Mouse (Mus musculus) forebrain, embryonic 11.5 days (tissue): ENCODE measurements around the gene Slc35b2. TPM values are rescaled to one million over a fixed set of nuclear protein-coding genes. Genes with fewer than 3 reads are reported as not detected.

Experiments
- ATAC-seq: fragments of 200-750 bp; cut with Nextera tagmentation; replicated peaks from 2 replicates; pipeline ENCODE4 v1.8.0; 2017; ENCODE audit warnings: moderate TSS enrichment; ENCODE audit not compliant: low FRiP score
- DNase-seq: peaks from one replicate; pipeline ENCODE4 v3.0.0-alpha.2; 2017; ENCODE audit warnings: low spot score
- H3K27ac ChIP-seq: fragments of 300-500 bp; sonication (generic); 2 replicates; pipeline ENCODE4 v1.5.1; 2014; ENCODE audit warnings: low read depth, low read length
- H3K27me3 ChIP-seq: fragments of 300-500 bp; sonication (generic); 2 replicates; pipeline ENCODE4 v1.6.1; 2014; ENCODE audit warnings: mild to moderate bottlenecking, low read length, mixed read lengths; ENCODE audit not compliant: control insufficient read depth, insufficient read depth
- H3K36me3 ChIP-seq: fragments of 300-500 bp; sonication (generic); 2 replicates; pipeline ENCODE4 v1.6.1; 2014; ENCODE audit warnings: mild to moderate bottlenecking, low read length, moderate library complexity, mixed read lengths; ENCODE audit not compliant: control insufficient read depth, insufficient read depth
- H3K4me1 ChIP-seq: fragments of 300-500 bp; sonication (generic); replicated peaks from 2 replicates; pipeline ENCODE4 v1.6.1; 2014; ENCODE audit warnings: low read length, mixed read lengths; ENCODE audit not compliant: control insufficient read depth, insufficient read depth
- H3K4me2 ChIP-seq: fragments of 300-500 bp; sonication (generic); 2 replicates; pipeline ENCODE4 v1.6.1; 2014; ENCODE audit warnings: low read depth, mild to moderate bottlenecking, low read length, moderate library complexity, mixed read lengths; ENCODE audit not compliant: severe bottlenecking
- H3K4me3 ChIP-seq: fragments of 300-500 bp; sonication (generic); 2 replicates; pipeline ENCODE4 v1.5.1; 2014; ENCODE audit warnings: low read depth, low read length
- H3K9ac ChIP-seq: fragments of 300-500 bp; sonication (generic); 2 replicates; pipeline ENCODE4 v1.6.1; 2014; ENCODE audit warnings: low read length
- H3K9me3 ChIP-seq: fragments of 300-500 bp; sonication (generic); 2 replicates; pipeline ENCODE4 v1.6.1; 2016; ENCODE audit warnings: low read length, mixed read lengths; ENCODE audit not compliant: control insufficient read depth
- WGBS: fragments of 180-500 bp; shearing (Covaris S2); extraction: QIAGEN DNeasy Blood & Tissue Kit; methylation state at CpG from one replicate; pipeline ENCODE4 v1.1.7; 2014; 5-methylcytosine and 5-hydroxymethylcytosine counted together
- polyA plus RNA-seq: library from polyadenylated mRNA; unstranded; fragments of >200 nt; fragmentation: Nextera tagmentation; extraction: Ambion mirVana; gene quantifications from 2 replicates; pipeline ENCODE4 v1.2.1, GENCODE M21; 2014

Gene Slc35b2
- polyA plus RNA-seq, 1 experiment from 2014 or later = 103 TPM

- 90% methylated on average over 7 of the region's 7 CpGs for WGBS
- no peaks in the 10 kb centered on the region for H3K27me3 ChIP-seq
- H3K36me3 ChIP-seq = no peaks in the 10 kb centered on the region
- no peak overlapping the region for H3K27ac ChIP-seq
- H3K9me3 ChIP-seq = no peaks in the 10 kb centered on the region
- no peak for DNase-seq
- H3K9ac ChIP-seq = no peak overlapping the region
- no peaks in the 10 kb centered on the region for H3K4me1 ChIP-seq
- ATAC-seq = no peak
- H3K4me2 ChIP-seq = no peak overlapping the region
- H3K4me3 ChIP-seq = no peak overlapping the region
Measured at GRCm38 (mm10) chr17:45612921-45613320, 49.2 kb downstream of the Slc35b2 start.

GRCm38 (mm10) chr17:45616046-45616650 is 52.5 kb downstream of the Slc35b2 start:
- H3K27ac ChIP-seq = no peak overlapping the region
- H3K4me3 ChIP-seq = no peak overlapping the region
- no peak overlapping the region for H3K9ac ChIP-seq
- H3K4me2 ChIP-seq = no peak overlapping the region
- WGBS = 67% methylated on average over 4 of the region's 4 CpGs
- DNase-seq = no peak
- H3K4me1 ChIP-seq = no peaks in the 10 kb centered on the region
- H3K9me3 ChIP-seq = no peaks in the 10 kb centered on the region
- no peak for ATAC-seq
- no peaks in the 10 kb centered on the region for H3K36me3 ChIP-seq
- H3K27me3 ChIP-seq = no peaks in the 10 kb centered on the region

GRCm38 (mm10) chr17:45616679-45617078 is 53.0 kb downstream of the Slc35b2 start:
- Histone ChIP-seq H3K27ac (no peak overlapping the region), H3K4me1 (no peaks in the 10 kb centered on the region), H3K36me3 (no peaks in the 10 kb centered on the region), H3K4me2 (no peak overlapping the region), H3K27me3 (no peaks in the 10 kb centered on the region), H3K4me3 (no peak overlapping the region), H3K9ac (no peak overlapping the region), H3K9me3 (no peaks in the 10 kb centered on the region)
- WGBS = 91% methylated on average over 3 of the region's 3 CpGs
- ATAC-seq = no peak
- DNase-seq = no peak

Other genes with a start within 250 kb of the Slc35b2 start
- gene Cdc5l, start 130.1 kb upstream of the Slc35b2 start, polyA plus RNA-seq = 85.3 and 88.3 TPM in 2 replicates
- 1.0 and 1.2 TPM in 2 replicates for gene Spats1, start 88.5 kb upstream of the Slc35b2 start, polyA plus RNA-seq
- gene Aars2, start 57.0 kb upstream of the Slc35b2 start, polyA plus RNA-seq = 24.6 and 25.2 TPM in 2 replicates
- 0.95 and 2.0 TPM in 2 replicates for gene Tcte1, start 40.4 kb upstream of the Slc35b2 start, polyA plus RNA-seq
- 8.2 and 9.1 TPM in 2 replicates for gene Tmem151b, start 14.2 kb upstream of the Slc35b2 start, polyA plus RNA-seq
- 5.9 and 6.0 TPM in 2 replicates for gene Nfkbie, start 8.2 kb upstream of the Slc35b2 start, polyA plus RNA-seq
- gene Hsp90ab1, start 9.4 kb downstream of the Slc35b2 start, polyA plus RNA-seq = 1,787 and 1,872 TPM in 2 replicates
- gene Slc29a1, start 35.7 kb downstream of the Slc35b2 start, polyA plus RNA-seq = 56.7 TPM in 2 replicates
- gene Mymx, start 38.2 kb downstream of the Slc35b2 start, polyA plus RNA-seq = not detected in 2 replicates
- 0.44 and 0.69 TPM in 2 replicates for gene Capn11, start 95.5 kb downstream of the Slc35b2 start, polyA plus RNA-seq
- gene Mrpl14, start 122.4 kb downstream of the Slc35b2 start, polyA plus RNA-seq = 107 and 108 TPM in 2 replicates
- 49.8 and 54.5 TPM in 2 replicates for gene Tmem63b, start 123.0 kb downstream of the Slc35b2 start, polyA plus RNA-seq
- 0.55 and 0.99 TPM in 2 replicates for gene 1600014C23Rik, start 170.0 kb downstream of the Slc35b2 start, polyA plus RNA-seq